Mouse (Mus musculus) effector memory CD4-positive, alpha-beta T cell, adult 5 months (primary cell): ENCODE data around the gene Nubp2. TPM values are rescaled to one million over a fixed set of nuclear protein-coding genes. Genes with fewer than 3 reads are reported as not detected.

Source experiments
- polyA plus RNA-seq: library from polyadenylated mRNA; unstranded; fragments of 100-300 nt; shearing (Covaris generic); gene quantifications from one replicate; pipeline ENCODE4 v1.2.1, GENCODE M21; 2017

Nubp2 gene
- polyA plus RNA-seq: 57.2 TPM

GRCm38 (mm10) chr17:24886134-24886931, at the start of gene Nubp2, which contains the start of gene Spsb3:
Gene Nubp2, minus strand, starts transcription at chr17:24886349.
Gene Spsb3, plus strand, starts transcription at chr17:24886643.

GRCm38 (mm10) chr17:24896241-24896992, 10.3 kb upstream of the Nubp2 start, which contains the start of gene Nme3:
Gene Nme3, plus strand, starts transcription at chr17:24896500.

GRCm38 (mm10) chr17:24894995-24895547, 8.9 kb upstream of the Nubp2 start, which contains the start of the genes Eme2 and Mrps34:
Gene Eme2, minus strand, starts transcription at chr17:24895087.
Gene Mrps34, plus strand, starts transcription at chr17:24895116.

GRCm38 (mm10) chr17:24865776-24866175, 20.4 kb downstream of the Nubp2 start, which contains the start of gene Igfals:
Gene Igfals, plus strand, starts transcription at chr17:24865997.

GRCm38 (mm10) chr17:24850065-24850772, 35.9 kb downstream of the Nubp2 start, which contains the start of gene Fahd1:
Gene Fahd1, minus strand, starts transcription at chr17:24850364.

GRCm38 (mm10) chr17:24839842-24840241, 46.3 kb downstream of the Nubp2 start, which contains the start of gene Hagh:
Gene Hagh, plus strand, starts transcription at chr17:24840143.

Other genes starting within 250 kb of the Nubp2 start
- 0.34 TPM for gene Slc9a3r2, start 236.0 kb downstream of the Nubp2 start, polyA plus RNA-seq
- gene Npw, start 227.9 kb downstream of the Nubp2 start, polyA plus RNA-seq: not detected
- 20.9 TPM for gene Zfp598, start 216.7 kb downstream of the Nubp2 start, polyA plus RNA-seq
- gene Syngr3, start 196.4 kb downstream of the Nubp2 start, polyA plus RNA-seq: 0.34 TPM
- gene Gfer, start 190.2 kb downstream of the Nubp2 start, polyA plus RNA-seq: 30.1 TPM
- gene Noxo1, start 190.1 kb downstream of the Nubp2 start, polyA plus RNA-seq: 1.4 TPM
- gene Tbl3, start 178.7 kb downstream of the Nubp2 start, polyA plus RNA-seq: 40.1 TPM
- gene Rnf151, start 168.3 kb downstream of the Nubp2 start, polyA plus RNA-seq: not detected
- 937 TPM for gene Rps2, start 168.2 kb downstream of the Nubp2 start, polyA plus RNA-seq
- gene Ndufb10, start 161.9 kb downstream of the Nubp2 start, polyA plus RNA-seq: 131 TPM
- gene Rpl3l, start 158.5 kb downstream of the Nubp2 start, polyA plus RNA-seq: not detected
- gene Msrb1, start 149.7 kb downstream of the Nubp2 start, polyA plus RNA-seq: 8.5 TPM
- not detected for gene Hs3st6, start 133.4 kb downstream of the Nubp2 start, polyA plus RNA-seq
- not detected for gene Meiob, start 82.1 kb downstream of the Nubp2 start, polyA plus RNA-seq
- 37.5 TPM for gene Hagh, start 46.2 kb downstream of the Nubp2 start, polyA plus RNA-seq
- 0.34 TPM for gene Fahd1, start 36.0 kb downstream of the Nubp2 start, polyA plus RNA-seq
- gene Igfals, start 20.4 kb downstream of the Nubp2 start, polyA plus RNA-seq: not detected
- gene Spsb3, start 294 bp upstream of the Nubp2 start, polyA plus RNA-seq: 61.2 TPM
- 35.7 TPM for gene Eme2, start 8.7 kb upstream of the Nubp2 start, polyA plus RNA-seq
- 43.8 TPM for gene Mrps34, start 8.8 kb upstream of the Nubp2 start, polyA plus RNA-seq
- gene Nme3, start 10.2 kb upstream of the Nubp2 start, polyA plus RNA-seq: 27.5 TPM
- gene Mapk8ip3, start 50.6 kb upstream of the Nubp2 start, polyA plus RNA-seq: 56.1 TPM
- 20.1 TPM for gene Jpt2, start 74.3 kb upstream of the Nubp2 start, polyA plus RNA-seq
- 8.5 TPM for gene Cramp1l, start 129.4 kb upstream of the Nubp2 start, polyA plus RNA-seq
- 14.7 TPM for gene Ift140, start 129.7 kb upstream of the Nubp2 start, polyA plus RNA-seq
- 0.42 TPM for gene Tmem204, start 197.2 kb upstream of the Nubp2 start, polyA plus RNA-seq
- 18.4 TPM for gene Telo2, start 229.6 kb upstream of the Nubp2 start, polyA plus RNA-seq
- not detected for gene Ptx4, start 234.4 kb upstream of the Nubp2 start, polyA plus RNA-seq
- 25.9 TPM for gene Clcn7, start 247.0 kb upstream of the Nubp2 start, polyA plus RNA-seq